Mouse (Mus musculus) right cerebral cortex, postnatal 10 days (tissue): Measurements from ENCODE around the gene Hoxb1.

Source experiments
- DNase-seq, 2 experiments: peaks; one replicate each; pipeline ENCODE4 v3.0.0; 2021; ENCODE audit warnings: low spot score in 2 of 2

Hoxb1 gene

DNA sequence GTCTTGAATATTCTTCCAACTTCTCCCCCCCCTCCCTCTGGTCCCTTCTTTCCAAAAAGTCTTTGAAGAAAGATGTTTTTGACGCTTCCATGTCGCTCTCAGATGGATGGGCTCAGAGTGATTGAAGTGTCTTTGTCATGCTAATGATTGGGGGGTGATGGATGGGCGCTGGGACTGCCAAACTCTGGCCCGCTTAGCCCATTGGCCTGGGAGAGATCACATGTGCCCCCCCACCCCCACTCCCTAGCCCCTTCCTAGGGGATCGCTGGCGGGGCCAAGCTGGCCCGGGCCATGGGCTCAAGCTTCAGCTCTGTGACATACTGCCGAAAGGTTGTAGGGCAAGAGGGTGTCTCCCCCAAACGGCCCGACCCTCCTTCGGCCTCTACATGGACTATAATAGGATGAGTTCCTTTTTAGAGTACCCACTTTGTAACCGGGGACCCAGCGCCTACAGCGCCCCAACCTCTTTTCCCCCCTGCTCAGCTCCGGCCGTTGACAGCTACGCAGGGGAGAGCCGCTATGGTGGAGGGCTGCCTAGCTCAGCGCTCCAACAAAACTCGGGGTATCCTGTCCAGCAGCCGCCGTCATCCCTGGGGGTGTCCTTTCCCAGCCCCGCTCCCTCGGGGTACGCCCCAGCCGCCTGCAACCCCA is at the start of gene Hoxb1:
Hoxb1 (plus strand) TSS at position 312 of the 651 bp plus-strand sequence.
- no peak for DNase-seq

DNA sequence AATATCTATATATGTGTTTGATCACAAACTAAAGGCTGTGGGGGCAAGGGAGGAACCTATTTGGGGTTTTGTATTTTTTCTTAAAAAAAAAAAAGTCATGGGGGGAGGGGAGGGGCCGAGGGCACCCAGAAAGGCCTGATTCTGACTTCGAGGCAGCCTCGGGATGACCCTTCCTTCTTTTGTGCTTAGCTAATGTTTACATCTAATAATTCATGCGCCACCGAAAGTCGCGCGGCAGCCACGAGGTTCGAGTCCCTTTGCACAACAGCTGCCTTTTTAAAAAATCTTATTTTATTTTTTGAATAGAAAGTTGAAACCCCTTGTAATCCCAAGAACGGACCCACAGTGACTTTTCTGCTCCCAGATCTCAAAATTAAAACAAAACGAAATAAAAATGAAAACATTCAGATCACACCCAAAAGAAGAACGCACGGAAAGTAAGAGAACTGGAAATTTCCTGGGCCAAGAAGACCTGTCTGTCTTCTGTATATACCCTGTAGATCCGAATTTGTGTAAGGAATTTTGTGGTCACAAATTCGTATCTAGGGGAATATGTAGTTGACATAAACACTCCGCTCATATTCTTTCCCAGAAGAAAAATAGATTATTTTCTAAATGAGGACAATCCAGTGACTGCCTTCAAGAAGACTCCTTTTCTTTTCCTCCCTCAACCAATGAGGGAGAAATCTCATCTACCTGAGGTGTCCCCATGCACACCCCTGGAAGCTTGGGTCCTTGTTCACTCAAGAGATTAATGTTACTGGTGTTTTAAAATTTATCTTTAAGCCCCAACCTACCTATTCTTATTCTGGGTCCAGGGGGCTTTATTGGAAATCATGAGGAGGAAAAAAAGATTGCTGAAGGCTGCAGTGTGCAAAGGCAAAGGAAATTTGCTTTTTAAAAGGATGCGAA is 48.6 kb upstream of the Hoxb1 start:
- no peak for DNase-seq

- no peak for DNase-seq
Measured at GRCm38 (mm10) chr11:96317608-96318367, 47.8 kb upstream of the Hoxb1 start, which contains the start of gene Hoxb4. TSS of gene Hoxb4 (plus strand) at chr11:96318267.

GRCm38 (mm10) chr11:96318368-96319070 is 47.0 kb upstream of the Hoxb1 start:
- DNase-seq, result no peak

- DNase-seq, result no peak
Measured at GRCm38 (mm10) chr11:96319071-96319902, 46.3 kb upstream of the Hoxb1 start.

- no peak for DNase-seq
Measured at GRCm38 (mm10) chr11:96319910-96320309, 45.6 kb upstream of the Hoxb1 start.

GRCm38 (mm10) chr11:96320688-96321087 is 44.9 kb upstream of the Hoxb1 start:
- DNase-seq, result no peak

DNA sequence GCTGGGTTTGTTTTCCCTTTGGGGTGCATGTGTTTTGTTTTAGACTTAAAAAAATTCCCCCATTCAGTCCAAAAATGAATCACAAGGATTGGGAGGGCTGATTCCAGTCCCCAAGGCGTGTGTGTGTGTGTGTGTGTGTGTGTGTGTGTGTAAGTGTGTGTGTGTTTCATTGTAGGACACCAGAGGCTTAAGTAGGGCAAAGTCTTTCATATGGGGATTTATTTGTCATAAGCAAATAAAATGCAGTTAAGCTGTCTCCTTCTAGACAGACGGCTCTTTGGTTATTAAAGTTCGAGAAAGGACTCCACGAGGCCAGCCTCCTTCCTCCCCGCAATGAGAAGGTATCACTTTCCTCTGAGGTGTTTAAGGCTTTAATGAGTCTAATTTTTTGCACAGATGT is 43.7 kb upstream of the Hoxb1 start:
- DNase-seq, result no peak

GRCm38 (mm10) chr11:96322738-96323137 is 42.8 kb upstream of the Hoxb1 start:
- DNase-seq, result no peak

GRCm38 (mm10) chr11:96323154-96323553 is 42.4 kb upstream of the Hoxb1 start, which contains the start of gene Hoxb3:
TSS of gene Hoxb3 (plus strand) at chr11:96323326.
- DNase-seq, result no peak

DNA sequence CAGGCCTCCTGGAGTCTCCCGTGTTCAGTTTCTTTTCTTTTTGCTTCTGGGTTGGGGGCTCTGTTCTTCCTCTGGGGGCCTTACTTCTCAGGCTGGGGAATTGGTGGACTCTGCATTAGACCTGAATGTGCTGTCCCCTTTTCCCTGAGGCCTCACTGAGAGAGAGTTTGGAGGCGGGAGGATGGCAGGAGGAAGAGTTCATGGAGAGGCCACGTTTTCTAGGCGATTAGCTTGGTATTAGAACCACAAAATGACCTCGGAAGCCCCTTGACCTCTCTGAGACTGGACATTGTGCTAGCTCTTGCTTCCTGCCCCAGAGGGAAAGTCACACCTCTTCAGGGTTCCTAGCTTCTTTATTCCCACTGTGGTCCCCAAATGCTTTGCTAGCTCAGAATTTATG is 41.4 kb upstream of the Hoxb1 start:
- DNase-seq, result no peak

GRCm38 (mm10) chr11:96324965-96325364 is 40.6 kb upstream of the Hoxb1 start:
- DNase-seq, result no peak

GRCm38 (mm10) chr11:96325747-96326212 is 39.8 kb upstream of the Hoxb1 start:
- DNase-seq, result no peak

- no peak for DNase-seq
Measured at GRCm38 (mm10) chr11:96326705-96327104, 38.8 kb upstream of the Hoxb1 start.

DNA sequence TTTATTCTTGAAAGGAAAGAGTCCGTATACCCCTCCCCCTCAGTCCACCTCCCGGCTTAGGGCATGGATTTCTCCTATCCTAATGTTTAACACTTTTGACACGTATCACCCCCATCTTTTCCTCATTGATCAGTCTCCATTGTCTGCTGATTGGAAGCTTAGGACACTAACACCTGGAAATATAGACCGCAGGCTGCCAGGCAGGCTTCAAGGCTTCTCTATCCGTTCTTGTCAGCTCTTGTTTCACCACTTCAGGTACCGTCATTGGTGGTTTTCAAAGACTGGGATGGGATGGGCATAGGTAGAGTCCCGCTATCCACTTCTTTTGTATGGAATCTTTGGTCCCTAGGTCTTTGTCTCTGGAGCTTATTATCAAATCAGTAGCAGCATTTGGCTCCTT is 38.4 kb upstream of the Hoxb1 start:
- no peak for DNase-seq

DNA sequence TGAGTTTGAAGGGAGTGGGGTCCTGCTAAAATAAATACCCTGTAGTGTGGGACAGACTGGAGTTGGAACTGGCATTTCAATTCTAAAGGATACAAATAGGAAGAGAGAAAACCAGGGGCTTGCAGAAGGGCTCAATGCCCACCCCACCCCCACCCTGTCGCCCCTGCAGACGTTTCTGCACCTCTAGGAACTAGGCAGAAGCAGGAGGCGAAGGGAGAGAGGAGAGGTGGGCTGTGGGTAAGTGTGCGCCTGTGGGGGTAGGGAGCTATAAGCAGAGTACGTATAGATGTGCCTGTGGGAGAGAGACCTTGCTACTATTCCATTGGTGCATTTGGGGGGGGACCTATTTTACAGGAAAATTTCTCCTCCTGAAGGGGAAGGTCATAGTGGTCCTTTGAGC is 37.8 kb upstream of the Hoxb1 start:
- no peak for DNase-seq

DNA sequence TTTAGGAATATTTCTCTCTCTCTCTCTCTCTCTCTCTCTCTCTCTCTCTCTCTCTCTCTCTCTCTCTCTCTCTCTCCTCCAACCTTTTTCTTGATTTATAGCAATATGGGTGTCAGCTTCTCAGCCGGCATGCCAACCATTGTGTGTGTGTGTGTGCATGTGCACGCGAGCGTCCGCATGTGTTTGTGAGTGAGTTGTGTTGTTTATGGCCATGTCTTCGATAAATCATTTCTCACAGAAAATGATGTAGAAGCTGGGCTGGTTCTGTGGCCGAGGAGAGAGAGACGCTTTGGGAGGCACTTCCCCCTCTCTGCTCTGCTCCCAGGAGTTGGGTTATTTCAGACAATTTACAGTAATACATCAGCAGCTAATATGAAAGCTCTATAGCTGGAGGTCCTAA is 36.9 kb upstream of the Hoxb1 start:
- DNase-seq, result no peak

- no peak for DNase-seq
Measured at GRCm38 (mm10) chr11:96332105-96332504, 33.4 kb upstream of the Hoxb1 start.

DNA sequence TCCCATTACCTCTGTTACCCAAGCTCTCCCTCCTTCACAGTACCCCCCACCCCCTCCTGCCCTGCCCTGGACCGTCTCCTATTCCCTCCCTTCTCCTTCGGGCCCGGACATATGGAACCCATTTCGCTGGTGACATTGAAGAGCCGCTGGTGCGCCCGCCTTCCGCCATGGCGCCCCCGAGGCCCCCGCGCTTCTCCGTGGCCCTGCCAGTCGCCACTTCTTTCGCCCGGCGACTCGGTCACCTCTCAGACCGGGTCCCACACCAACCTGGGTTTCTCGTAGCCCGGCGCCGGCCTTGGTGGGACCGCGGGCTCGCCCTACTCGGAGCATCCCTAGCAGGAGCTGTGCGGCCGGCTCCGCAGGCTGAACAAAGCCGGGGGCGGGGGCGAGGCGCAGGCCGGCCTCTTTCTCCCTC is 32.9 kb upstream of the Hoxb1 start:
- DNase-seq, result no peak

DNA sequence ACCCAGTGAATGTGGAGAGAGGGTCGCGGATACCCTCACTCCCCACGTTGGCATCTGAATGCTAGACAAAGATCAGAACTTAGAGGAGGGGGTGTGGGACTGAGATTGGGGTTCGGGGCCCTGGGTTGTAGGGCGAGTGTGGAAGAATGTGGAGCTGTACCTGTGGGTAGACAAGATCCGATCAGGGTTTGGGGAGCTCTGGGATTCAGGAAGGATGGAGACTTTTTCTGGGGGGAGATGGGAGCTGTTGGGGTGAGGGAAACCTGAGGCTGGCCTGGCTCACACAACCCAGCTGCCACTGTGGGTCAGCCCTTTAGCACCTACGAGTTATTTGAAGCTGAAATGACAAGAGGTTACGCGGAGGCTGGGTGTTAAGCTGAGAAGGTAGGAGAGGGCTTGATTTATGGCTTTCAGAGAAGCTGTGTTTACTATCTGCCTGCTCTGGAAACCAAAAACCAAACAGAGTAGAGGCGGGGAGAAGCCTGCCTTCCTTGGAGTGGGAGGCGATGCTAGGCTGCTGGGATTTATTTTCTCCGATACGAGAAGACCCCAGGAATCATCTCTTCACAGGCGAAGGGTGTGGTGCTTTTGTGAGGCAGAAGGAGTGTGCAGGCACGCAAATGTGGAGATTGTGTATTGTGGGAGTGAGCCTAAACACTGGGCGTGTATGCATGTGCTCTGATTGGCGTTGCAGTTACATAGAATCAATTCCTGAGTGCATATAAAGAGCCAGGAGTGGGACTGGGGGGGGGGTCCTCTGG is 32.1 kb upstream of the Hoxb1 start:
- DNase-seq, result no peak
